Mouse (Mus musculus) MEL (cell line): ENCODE results near the gene Anxa8. TPM values are rescaled to one million over a fixed set of nuclear protein-coding genes. Genes with fewer than 3 reads are reported as not detected.

ENCODE experiments used
- DNase-seq: peaks from one replicate; pipeline ENCODE4 v3.0.0; 2011; ENCODE audit warnings: low read depth, low spot score
- H3K27ac ChIP-seq: 2 replicates; pipeline ENCODE4 v1.5.1; 2012; ENCODE audit warnings: low read depth, mild to moderate bottlenecking, control low read depth, low read length, moderate library complexity; ENCODE audit not compliant: control insufficient read depth
- H3K27me3 ChIP-seq, 2 experiments: fragments of 150-350 bp in 1 of 2; sonication (generic) in 1 of 2; 2 replicates each; pipeline ENCODE4 v1.6.1; 2012; ENCODE audit warnings: low read length in 2 of 2, mild to moderate bottlenecking in 2 of 2, improper control_type of control experiment in 1 of 2, moderate library complexity in 1 of 2; ENCODE audit not compliant: insufficient read depth in 2 of 2, control insufficient read depth in 1 of 2
- H3K36me3 ChIP-seq, 2 experiments: 2 replicates each; pipeline ENCODE4 v1.6.1; 2012 to 2014; ENCODE audit warnings: low read length in 2 of 2, improper control_type of control experiment in 1 of 2, inconsistent platforms in 1 of 2, mild to moderate bottlenecking in 1 of 2; ENCODE audit not compliant: insufficient read depth in 2 of 2, control insufficient read depth in 1 of 2
- H3K4me1 ChIP-seq, 2 experiments: fragments of 150-350 bp in 1 of 2; sonication (generic) in 1 of 2; 2 replicates each; pipeline ENCODE4 v1.6.1; 2012; ENCODE audit warnings: low read length in 2 of 2, improper control_type of control experiment in 1 of 2, mild to moderate bottlenecking in 1 of 2; ENCODE audit not compliant: insufficient read depth in 2 of 2, control insufficient read depth in 1 of 2
- H3K4me3 ChIP-seq, 2 experiments: fragments of 150-350 bp in 1 of 2; sonication (generic) in 1 of 2; 2 replicates each; pipeline ENCODE4 v1.5.1; 2012; ENCODE audit warnings: low read depth in 2 of 2, low read length in 2 of 2, mild to moderate bottlenecking in 2 of 2, moderate library complexity in 2 of 2, control low read depth in 1 of 2, improper control_type of control experiment in 1 of 2; ENCODE audit not compliant: control insufficient read depth in 1 of 2, insufficient read depth in 1 of 2
- H3K79me2 ChIP-seq: 2 replicates; pipeline ENCODE4 v1.6.1; 2012; ENCODE audit warnings: mild to moderate bottlenecking, low read length, moderate library complexity; ENCODE audit not compliant: control insufficient read depth, poor library complexity, insufficient read depth
- H3K9ac ChIP-seq: 2 replicates; pipeline ENCODE4 v1.6.1; 2012; ENCODE audit warnings: low read depth, mild to moderate bottlenecking, control low read depth, low read length, moderate library complexity; ENCODE audit not compliant: control insufficient read depth, poor library complexity, severe bottlenecking
- H3K9me3 ChIP-seq: fragments of 150-350 bp; sonication (generic); replicated peaks from 2 replicates; pipeline ENCODE4 v1.6.1; 2012; ENCODE audit warnings: mild to moderate bottlenecking, low read length, improper control_type of control experiment, moderate library complexity; ENCODE audit not compliant: insufficient read depth
- CHD1 ChIP-seq: IDR thresholded peaks from 2 replicates; pipeline ENCODE4 v1.6.1; 2012; ENCODE audit warnings: low read depth, mild to moderate bottlenecking, inconsistent platforms, low read length, improper control_type of control experiment
- CTCF ChIP-seq, 3 experiments: IDR thresholded peaks in 2 of 3; conservative IDR thresholded peaks in 1 of 3; 2 replicates each; pipeline ENCODE4 v1.5.1; 2011 to 2012; ENCODE audit warnings: low read length in 3 of 3, low read depth in 2 of 3, mild to moderate bottlenecking in 2 of 3, improper control_type of control experiment in 1 of 3, inconsistent platforms in 1 of 3, mixed read lengths in 1 of 3, moderate library complexity in 1 of 3; ENCODE audit not compliant: control insufficient read depth in 1 of 3, insufficient read depth in 1 of 3, poor library complexity in 1 of 3, severe bottlenecking in 1 of 3
- E2F4 ChIP-seq: IDR thresholded peaks from 2 replicates; pipeline ENCODE4 v1.6.1; 2011; ENCODE audit warnings: low read depth, low read length, improper control_type of control experiment, borderline replicate concordance
- EP300 ChIP-seq, 2 experiments: IDR thresholded peaks; 2 replicates each; pipeline ENCODE4 v1.6.1; 2011; ENCODE audit warnings: improper control_type of control experiment in 2 of 2, low read length in 2 of 2, low read depth in 1 of 2, mild to moderate bottlenecking in 1 of 2
- GABPA ChIP-seq: IDR thresholded peaks from 2 replicates; pipeline ENCODE4 v1.6.1; 2012; ENCODE audit warnings: low read depth, mild to moderate bottlenecking, inconsistent platforms, low read length, improper control_type of control experiment, moderate library complexity
- GATA1 ChIP-seq: IDR thresholded peaks from 2 replicates; pipeline ENCODE4 v1.6.1; 2011; ENCODE audit warnings: low read depth, low read length, improper control_type of control experiment
- MAZ ChIP-seq: IDR thresholded peaks from 2 replicates; pipeline ENCODE4 v1.6.1; 2012; ENCODE audit warnings: low read depth, mild to moderate bottlenecking, inconsistent platforms, low read length, improper control_type of control experiment
- MYC ChIP-seq: IDR thresholded peaks from 2 replicates; pipeline ENCODE4 v1.6.1; 2011; ENCODE audit warnings: low read depth, mild to moderate bottlenecking, low read length, improper control_type of control experiment, moderate library complexity
- NELFE ChIP-seq: IDR thresholded peaks from 2 replicates; pipeline ENCODE4 v1.6.1; 2011; ENCODE audit warnings: low read depth, low read length, improper control_type of control experiment
- NRF1 ChIP-seq: IDR thresholded peaks from 2 replicates; pipeline ENCODE4 v1.6.1; 2014; ENCODE audit warnings: low read depth, mild to moderate bottlenecking, inconsistent platforms, low read length, improper control_type of control experiment, moderate library complexity; ENCODE audit not compliant: poor library complexity, insufficient read depth, severe bottlenecking
- POLR2AphosphoS5 ChIP-seq: IDR thresholded peaks from 2 replicates; pipeline ENCODE4 v1.6.1; 2012; ENCODE audit warnings: low read depth, borderline replicate concordance, mild to moderate bottlenecking, inconsistent platforms, low read length, moderate library complexity, mixed read lengths
- RAD21 ChIP-seq: IDR thresholded peaks from 2 replicates; pipeline ENCODE4 v1.6.1; 2011; ENCODE audit warnings: mild to moderate bottlenecking, low read depth, low read length, improper control_type of control experiment
- RCOR1 ChIP-seq: IDR thresholded peaks from 2 replicates; pipeline ENCODE4 v1.6.1; 2012; ENCODE audit warnings: low read depth, mild to moderate bottlenecking, inconsistent platforms, low read length, improper control_type of control experiment
- SMC3 ChIP-seq: IDR thresholded peaks from 2 replicates; pipeline ENCODE4 v1.6.1; 2011; ENCODE audit warnings: low read depth, low read length, improper control_type of control experiment
- TAL1 ChIP-seq: IDR thresholded peaks from 2 replicates; pipeline ENCODE4 v1.6.1; 2012; ENCODE audit warnings: mild to moderate bottlenecking, inconsistent platforms, low read length, moderate library complexity, mixed read lengths
- TCF12 ChIP-seq: IDR thresholded peaks from 2 replicates; pipeline ENCODE4 v1.6.1; 2014; ENCODE audit warnings: low read depth, mild to moderate bottlenecking, inconsistent platforms, low read length, improper control_type of control experiment, moderate library complexity
- UBTF ChIP-seq: IDR thresholded peaks from 2 replicates; pipeline ENCODE4 v1.6.1; 2012; ENCODE audit warnings: low read depth, mild to moderate bottlenecking, inconsistent platforms, low read length, improper control_type of control experiment, moderate library complexity, borderline replicate concordance; ENCODE audit not compliant: insufficient read depth
- USF2 ChIP-seq, 2 experiments: IDR thresholded peaks; 2 replicates each; pipeline ENCODE4 v1.6.1; 2011 to 2012; ENCODE audit warnings: improper control_type of control experiment in 2 of 2, low read length in 2 of 2, borderline replicate concordance in 1 of 2, inconsistent platforms in 1 of 2, low read depth in 1 of 2, mild to moderate bottlenecking in 1 of 2; ENCODE audit not compliant: insufficient read depth in 1 of 2
- polyA plus RNA-seq, 2 experiments: library from polyadenylated mRNA; stranded (reverse) in 1 of 2; unstranded in 1 of 2; fragments of >175 nt in 1 of 2; fragments of >200 nt in 1 of 2; gene quantifications; 2 replicates each; pipeline versions ENCODE4 v1.2.1 to v1.2.4; 2012; ENCODE audit warnings: low replicate concordance in 2 of 2, low read depth in 1 of 2; ENCODE audit not compliant: insufficient read length in 2 of 2, insufficient read depth in 1 of 2, missing spikeins in 1 of 2
- total RNA-seq: library from RNA; depleted of rRNA; stranded (reverse); fragments of 300-350 nt; gene quantifications from 2 replicates; pipeline ENCODE4 v1.2.3, GENCODE M21; 2012

Gene Anxa8
- total and polyA plus RNA-seq, 3 experiments, result not detected

DNA sequence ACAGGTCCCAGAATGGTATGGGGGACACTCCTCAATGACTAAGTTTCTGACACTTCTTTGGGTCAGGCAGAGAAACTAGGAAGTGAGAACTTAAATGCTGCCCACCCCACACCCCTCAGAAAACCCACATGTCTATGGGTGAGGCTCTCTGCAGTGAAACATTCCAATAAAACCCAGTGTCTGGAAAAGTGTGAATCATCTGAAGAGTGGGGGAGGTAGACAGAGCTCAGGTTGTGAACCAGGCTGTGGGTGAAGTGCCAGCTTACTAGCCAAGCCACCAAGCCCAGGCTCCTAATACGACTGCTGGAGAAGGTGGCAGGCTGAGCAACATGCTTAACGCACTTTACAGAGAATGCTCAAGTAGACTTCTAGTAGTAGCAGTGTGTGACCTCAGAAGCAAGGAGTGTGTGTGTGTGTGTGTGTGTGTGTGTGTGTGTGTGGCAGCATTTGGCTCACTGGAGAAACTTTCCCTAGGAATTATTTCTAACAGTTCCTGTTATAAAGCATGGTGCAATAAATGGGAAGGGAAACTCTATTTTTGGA, 2.1 kb downstream of the Anxa8 start (continued):
- no peak for TF ChIP-seq USF2 (IDR thresholded peaks at IDR 0.05; ENCODE audit: borderline replicate concordance in 1 of 2, insufficient read depth in 1 of 2, low read depth in 1 of 2, low read length in 2 of 2)

DNA sequence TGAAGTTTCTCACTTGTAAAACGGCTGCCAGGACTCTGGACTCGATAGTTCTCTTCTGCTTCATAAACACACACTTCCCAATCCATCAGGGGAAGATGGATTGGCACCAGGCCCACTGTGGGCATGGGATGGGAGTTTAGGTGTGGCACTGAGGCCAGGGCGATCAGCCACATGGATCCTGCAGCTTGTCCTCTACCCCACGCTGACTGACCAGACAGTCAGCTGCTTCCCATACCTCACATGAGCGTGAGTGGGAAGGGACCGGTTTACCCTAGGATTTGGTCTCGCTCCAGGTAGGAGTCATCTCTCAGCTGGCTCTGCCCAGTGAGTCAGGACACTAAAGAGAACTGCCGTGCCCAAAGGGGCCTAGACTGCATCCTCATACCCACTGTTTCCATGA, 4.0 kb downstream of the Anxa8 start:
- Histone ChIP-seq H3K4me3 (no peak overlapping the region), H3K79me2 (no peaks in the 10 kb centered on the region), H3K9me3 (no peaks in the 10 kb centered on the region), H3K9ac (no peak overlapping the region), H3K4me1 (no peaks in the 10 kb centered on the region), H3K27ac (no peak overlapping the region), H3K36me3 (no peaks in the 10 kb centered on the region), H3K27me3 (no peaks in the 10 kb centered on the region)
- TF ChIP-seq NRF1 (no peak), TAL1 (no peak), GATA1 (no peak), NELFE (no peak), RAD21 (no peak)
- no peak for DNase-seq

DNA sequence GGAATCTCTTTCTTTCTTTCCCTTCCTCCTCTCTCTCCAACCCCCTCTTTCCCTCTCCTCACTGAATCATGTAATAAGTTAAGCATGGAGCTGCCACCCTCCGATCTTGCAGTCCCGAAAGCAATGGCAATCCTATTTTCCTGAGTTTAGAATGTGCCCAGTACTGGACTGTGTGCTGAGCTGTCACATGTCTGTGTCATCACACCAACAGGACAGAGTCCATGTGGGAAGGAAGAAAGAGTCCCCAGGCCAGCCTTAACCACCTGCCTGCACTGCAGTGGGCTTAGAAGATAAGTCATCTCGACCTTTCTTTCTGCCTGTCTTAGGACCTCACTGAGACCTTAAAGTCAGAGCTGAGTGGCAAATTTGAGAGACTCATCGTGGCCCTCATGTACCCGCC, 5.7 kb downstream of the Anxa8 start:
- no peak overlapping the region for H3K4me3 ChIP-seq
- TF ChIP-seq SMC3, result no peak
- TF ChIP-seq POLR2AphosphoS5, result no peak
- no peak for TF ChIP-seq CHD1
- TF ChIP-seq MAZ, result no peak
- TF ChIP-seq TCF12, result no peak
- TF ChIP-seq RCOR1, result no peak
- TF ChIP-seq NELFE, result no peak
- no peak for TF ChIP-seq MYC
- TF ChIP-seq EP300 (IDR thresholded peaks at IDR 0.05; ENCODE audit: low read depth in 1 of 2, low read length in 2 of 2), result no peak
- TF ChIP-seq E2F4, result no peak
- no peak for TF ChIP-seq UBTF
- TF ChIP-seq GABPA, result no peak
- no peak for TF ChIP-seq GATA1
- TF ChIP-seq CTCF (IDR thresholded peaks at IDR 0.05 in 2 of 3, conservative IDR thresholded peaks at IDR 0.05 in 1 of 3; ENCODE audit: control insufficient read depth in 1 of 3, insufficient read depth in 1 of 3, low read depth in 2 of 3, low read length in 3 of 3, poor library complexity in 1 of 3, severe bottlenecking in 1 of 3), result no peak
- TF ChIP-seq RAD21, result no peak
- H3K36me3 ChIP-seq, result no peaks in the 10 kb centered on the region
- no peaks in the 10 kb centered on the region for H3K4me1 ChIP-seq
- no peaks in the 10 kb centered on the region for H3K9me3 ChIP-seq
- H3K79me2 ChIP-seq, result no peaks in the 10 kb centered on the region
- H3K9ac ChIP-seq, result no peak overlapping the region
- H3K27ac ChIP-seq, result no peak overlapping the region
- no peaks in the 10 kb centered on the region for H3K27me3 ChIP-seq
- DNase-seq, result no peak
